Mouse (Mus musculus): ENCODE data around the gene Rasgef1a.

GRCm38 (mm10) chr6:118126577-118126976 lies 115.3 kb downstream of the Rasgef1a start:
- TF ChIP-seq POLR2A (IDR thresholded peaks at IDR 0.05; ENCODE audit: insufficient read depth, low read length): no peak
- TF ChIP-seq EP300 (IDR thresholded peaks at IDR 0.05; ENCODE audit: insufficient read depth, low read depth, low read length): no peak
- TF ChIP-seq CTCF (IDR thresholded peaks at IDR 0.05; ENCODE audit: low read depth, low read length): no peak

All from ES-Bruce4 (cell line).